Mouse (Mus musculus) 3T3-L1 (cell line): ENCODE data around the gene Krt5.
"Not testable (repeated sequence)": the region's sequence is repeated elsewhere in the genome, so short reads cannot be mapped to it uniquely, and the experiment has no call there.

Experiments
- DNase-seq: peaks from one replicate; pipeline ENCODE4 v3.0.0-alpha.2; 2015; ENCODE audit warnings: low read depth, low spot score

The Krt5 gene

DNA sequence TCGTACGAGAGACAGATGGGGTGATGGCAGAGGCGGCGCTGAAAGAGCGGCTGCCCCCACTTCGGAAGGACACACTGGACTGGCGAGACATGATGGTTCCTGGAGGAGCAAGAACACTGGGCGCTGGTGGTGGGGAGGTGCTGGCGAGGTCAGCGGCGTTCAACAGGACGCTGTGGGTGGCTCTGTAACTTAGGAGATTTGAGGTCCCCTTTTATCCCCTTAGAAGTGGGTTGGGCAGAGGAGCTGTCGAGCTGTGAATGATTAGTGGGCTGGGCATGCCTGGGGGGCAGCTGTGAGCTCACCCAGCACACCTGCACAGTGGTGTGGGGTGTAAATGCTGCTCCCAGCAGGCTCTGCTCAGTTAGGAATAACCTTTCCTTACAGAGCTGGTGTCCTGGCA lies at the start of gene Krt5:
Gene Krt5 (minus strand): TSS at position 179 of the 400 bp plus-strand sequence.
- DNase-seq: no peak

DNA sequence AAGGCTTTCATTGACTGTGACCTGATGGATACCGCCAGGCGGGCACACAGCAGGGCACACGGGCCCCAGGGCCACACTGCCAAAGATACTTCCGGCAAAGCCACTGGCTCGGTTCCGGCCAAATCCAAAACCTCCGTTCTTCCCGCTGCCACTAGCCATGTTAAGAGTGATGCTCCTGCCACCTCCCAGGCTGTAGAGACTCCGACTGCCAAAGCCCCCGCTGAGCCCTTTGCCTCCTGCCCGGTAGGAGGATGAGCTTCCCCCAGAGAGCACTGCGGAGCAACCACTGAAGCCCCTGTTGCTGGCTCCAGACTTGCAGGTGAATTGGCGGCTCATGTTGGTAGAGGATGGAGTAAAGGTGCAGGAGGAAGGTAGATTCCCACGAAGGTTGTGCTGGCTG lies 30.0 kb upstream of the Krt5 start, which contains the start of gene Krt71:
Gene Krt71 (minus strand): TSS at position 399 of the 400 bp plus-strand sequence.
- DNase-seq: no peak

DNA sequence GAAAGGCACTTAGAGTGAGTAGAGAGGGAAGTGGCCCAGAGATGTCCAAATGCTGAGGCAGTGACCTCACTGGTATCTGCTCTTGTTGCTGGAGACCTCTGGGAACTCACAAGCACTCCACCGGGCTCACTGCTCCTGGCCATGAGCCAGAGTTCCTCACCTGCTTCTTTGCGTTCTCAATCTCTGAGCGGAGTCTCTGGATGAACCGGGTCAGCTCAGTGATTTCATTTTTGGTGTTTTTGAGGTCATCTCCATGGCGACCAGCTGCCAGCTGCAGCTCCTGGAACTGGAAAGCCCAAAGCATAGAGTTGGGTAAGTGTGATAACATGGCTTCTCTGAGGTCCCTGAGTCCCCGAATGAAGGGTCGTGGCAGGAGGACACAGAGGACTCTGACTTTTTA lies 25.1 kb upstream of the Krt5 start:
- no peak for DNase-seq

DNA sequence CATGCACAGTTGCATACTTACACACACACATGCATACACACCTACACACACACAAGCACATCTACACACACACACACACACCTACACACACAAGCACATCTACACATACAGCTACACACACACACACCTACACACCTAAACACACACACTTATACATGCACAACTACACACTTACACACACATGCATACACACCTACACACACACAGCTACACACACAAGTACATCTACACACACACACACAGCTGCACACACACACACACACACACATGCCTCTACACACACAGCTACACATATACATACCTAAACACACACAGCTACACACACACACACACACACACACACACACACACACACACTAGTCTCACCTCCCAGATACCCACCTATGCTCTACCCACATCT lies 18.0 kb upstream of the Krt5 start:
- DNase-seq: no peak

DNA sequence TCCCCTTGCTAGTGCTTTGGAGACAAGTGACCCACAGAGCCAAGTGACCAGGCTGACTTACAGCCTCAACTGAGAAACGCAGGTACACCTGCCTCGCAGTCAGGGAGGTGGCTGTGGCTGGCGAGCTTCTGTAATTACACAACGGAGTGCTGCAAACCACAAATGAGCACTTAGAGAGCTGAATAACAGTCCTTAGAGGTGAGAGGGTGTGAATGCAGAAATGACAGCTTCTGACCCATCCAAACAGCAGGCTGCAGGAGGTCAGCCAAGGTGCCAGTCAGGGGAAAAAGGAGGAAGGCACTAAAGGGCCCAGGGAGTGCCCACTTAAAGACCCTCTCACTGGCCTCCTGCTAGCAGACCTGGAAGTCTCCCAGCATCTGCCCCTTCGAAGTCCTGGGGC lies 12.0 kb upstream of the Krt5 start:
- no peak for DNase-seq

DNA sequence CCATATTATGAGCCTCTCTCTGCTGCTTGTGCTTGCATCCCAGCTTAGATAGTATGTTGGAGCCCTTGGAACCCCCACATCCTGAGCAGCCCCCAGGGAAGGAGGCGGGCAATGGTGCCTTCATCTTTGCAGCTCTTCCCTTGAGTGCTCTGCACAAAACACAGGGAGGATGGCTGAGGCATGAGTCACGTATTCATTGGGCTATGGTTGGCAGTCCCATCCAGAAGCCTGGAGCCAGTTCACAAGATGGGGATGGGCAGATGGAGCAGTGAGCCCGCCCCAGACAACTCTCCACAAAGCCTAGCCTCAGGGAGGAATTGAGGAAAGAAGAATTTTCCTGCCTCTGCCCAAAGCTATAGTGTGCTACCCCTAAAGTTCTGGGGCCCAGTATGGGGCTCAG lies 3.1 kb upstream of the Krt5 start:
- peak; percentile 89 for DNase-seq

DNA sequence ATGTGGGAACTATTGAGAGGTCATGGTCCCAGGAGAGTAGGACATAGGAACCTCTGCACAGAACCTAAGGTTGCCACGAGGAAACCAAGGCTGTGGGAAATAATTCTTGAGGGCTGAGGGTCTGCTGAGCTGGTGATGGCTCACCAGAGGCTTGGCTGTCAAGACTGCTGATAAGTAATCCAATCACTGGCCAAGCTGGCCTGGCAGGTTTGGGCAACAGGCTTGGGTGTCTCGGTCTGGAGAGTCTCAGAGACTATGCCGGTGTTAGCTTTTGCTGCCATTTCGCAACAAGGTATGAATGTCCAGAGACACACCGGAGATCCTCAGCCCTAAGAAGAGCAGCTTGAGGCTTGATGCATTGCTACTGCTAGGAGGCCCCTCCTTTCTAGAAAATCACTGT lies 1.7 kb upstream of the Krt5 start:
- DNase-seq: no peak

DNA sequence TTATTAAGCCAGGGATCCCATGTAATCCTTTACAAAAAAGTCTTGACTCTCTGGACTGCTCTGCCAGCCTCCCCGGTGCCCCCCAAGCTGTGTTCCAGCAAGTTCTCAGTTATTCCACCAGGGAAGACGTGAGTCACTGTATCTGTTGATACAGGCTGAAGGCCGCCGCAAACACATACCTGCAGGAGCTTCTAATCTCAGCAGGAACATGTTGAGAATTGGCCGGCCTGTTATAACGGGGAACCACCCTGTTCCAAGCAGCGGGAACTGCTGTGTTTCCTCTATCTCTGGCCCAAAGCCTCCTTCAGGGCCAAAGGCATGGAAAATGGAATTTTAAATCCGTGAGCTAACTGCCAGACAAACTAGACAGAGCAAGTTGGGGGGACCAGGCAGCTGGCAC lies 1.0 kb upstream of the Krt5 start:
- DNase-seq: no peak

DNA sequence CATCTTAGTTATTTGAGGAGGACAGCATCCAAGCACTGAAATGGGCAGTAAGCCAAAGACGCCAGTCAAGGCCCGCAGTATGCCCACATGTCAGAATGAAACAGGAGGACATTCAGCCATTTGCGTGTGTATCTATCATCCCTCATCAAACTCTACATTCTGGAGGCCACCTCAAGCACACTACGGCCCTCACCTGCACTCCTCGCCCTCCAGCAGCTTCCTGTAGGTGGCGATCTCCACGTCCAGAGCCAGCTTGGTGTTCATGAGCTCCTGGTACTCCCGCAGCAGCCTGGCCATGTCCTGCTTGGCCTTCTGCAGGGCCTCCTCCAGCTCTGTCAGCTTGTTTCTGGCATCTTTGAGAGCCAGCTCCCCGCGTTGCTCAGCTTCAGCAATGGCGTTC lies 4.0 kb downstream of the Krt5 start:
- DNase-seq: no peak

DNA sequence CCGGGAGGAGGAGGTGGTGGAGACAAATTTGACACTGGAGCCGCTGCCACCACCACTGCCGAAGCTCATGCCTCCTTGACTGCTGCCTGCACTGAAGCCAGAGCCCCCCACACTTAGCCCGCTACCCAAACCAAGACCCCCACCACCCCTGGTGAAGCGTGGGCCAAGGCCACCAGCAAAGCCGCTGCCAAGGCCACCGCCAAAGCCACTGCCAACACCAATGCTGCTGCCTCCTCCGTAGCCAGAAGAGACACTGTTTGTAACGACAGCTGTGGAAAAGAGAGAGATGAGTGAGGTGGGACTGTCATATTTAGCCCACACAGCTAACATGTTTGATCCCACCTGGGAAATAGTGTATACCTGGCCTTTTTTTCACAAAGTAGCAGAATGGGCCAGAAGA lies 5.2 kb downstream of the Krt5 start:
- DNase-seq: no peak

DNA sequence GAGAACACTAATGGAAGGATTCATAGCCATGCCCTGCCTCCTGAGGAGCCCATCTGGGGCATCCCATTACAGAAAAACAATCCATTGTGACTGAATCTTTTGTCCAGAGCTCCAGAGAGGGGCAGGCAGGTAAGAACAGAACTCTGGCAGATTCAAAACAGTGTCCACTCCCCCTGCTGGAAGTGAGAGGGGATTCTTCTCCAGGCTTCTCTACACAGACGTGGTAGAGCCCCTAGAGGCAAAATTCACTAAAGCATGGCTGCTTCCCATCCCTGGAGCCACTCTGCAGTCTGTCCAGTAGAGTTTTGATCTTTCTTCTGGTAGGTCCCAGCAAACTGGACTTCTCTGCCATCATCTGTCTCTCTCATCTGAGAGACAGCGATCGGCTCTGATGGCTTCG lies 8.6 kb downstream of the Krt5 start:
- DNase-seq: peak; percentile 48

DNA sequence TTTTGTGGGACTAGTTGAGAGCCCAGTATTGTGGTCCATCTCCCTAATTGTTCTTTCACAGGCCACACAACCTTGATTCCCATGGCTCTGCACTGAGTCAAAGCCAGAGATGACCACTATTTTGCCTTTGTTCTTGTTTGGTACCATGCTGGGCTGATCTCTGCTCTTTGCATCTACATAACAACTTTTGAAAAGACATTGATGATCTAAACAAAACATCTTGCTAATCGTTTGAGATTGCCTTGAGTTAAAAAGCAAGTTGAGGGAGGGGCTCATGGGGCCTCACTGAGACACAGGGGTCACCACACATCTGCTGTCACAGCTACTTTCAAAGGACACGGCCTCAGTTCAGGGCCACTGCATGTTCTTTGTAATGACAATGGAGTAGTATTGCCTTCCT lies 10.3 kb downstream of the Krt5 start:
- no peak for DNase-seq

DNA sequence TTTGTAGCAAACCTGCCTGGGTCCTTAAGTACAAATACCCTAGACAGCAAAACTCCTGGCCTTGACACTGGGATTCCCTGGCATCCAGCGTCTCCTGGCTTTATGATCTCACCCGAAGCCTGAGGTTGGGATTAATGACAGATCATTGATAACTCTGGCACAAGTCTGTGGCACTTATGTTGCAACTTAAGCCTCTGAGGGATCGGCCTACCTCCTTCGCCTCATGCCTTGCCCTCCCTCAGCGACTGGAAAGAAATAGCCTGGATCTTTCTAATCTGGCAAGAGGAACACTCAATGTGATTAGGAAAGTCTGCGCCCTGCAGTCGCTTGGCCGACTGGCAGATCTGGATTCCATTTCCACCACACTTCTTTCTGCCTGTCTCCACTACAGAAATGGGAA lies 12.8 kb downstream of the Krt5 start:
- no peak for DNase-seq

DNA sequence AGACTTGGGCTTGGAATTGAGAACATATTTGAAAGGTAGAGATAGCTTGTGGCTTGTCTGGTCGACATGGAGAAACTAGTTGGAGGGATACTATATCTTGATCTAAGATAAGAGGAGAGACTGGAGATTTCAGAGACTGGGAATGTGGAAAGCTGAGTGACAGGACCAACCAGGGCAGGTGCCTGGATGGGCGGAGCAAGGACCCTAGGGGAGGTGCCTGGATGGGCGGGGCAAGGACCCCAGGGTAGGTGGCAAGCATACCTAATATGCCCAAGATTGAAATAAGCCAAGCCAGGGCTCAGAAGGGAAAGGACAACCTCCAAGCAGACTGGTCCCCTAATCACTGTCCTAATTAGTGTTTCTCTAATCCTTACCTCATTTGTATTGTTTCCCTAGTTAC lies 13.5 kb downstream of the Krt5 start:
- DNase-seq: no peak

DNA sequence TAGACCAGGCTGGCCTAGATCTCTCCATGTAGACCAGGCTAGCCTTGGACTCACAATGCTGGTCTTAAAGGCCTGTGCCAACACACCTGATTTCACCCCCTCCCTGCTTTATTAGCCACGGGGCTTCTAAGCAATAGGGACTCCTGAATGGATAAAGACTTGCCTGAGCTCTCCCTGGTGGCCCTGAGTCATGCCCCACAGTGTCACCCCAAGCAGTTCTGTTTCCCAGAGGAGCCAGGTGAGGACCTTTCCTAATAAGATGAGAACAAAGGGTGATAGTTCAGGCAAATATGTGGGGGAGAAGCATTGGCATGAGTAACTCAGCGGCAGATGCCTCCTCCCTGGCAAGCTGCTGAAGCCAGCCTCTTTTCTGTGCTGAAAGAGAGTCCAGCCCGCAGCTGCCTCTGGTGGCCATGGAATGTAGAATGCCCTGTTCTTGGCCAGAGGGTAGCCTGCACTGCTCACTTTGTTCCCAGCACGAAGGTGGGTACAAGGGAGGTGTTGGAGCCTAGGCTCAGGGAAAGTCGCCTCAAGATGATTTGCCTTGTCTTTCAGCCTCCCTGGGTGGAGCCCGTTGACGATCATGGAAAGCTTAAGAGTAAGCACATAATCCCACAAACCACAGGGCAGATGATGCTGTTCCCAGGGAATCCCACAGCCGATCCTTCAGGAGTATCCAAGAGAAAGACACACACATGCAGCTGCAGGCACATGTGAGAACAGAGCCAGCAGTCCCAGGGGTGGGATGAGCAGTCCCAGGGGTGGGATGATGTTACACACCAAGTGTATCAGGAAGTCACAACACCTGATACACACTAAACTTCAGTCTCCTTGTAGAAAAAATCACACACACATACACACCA lies 15.1 kb downstream of the Krt5 start:
- DNase-seq: no peak

DNA sequence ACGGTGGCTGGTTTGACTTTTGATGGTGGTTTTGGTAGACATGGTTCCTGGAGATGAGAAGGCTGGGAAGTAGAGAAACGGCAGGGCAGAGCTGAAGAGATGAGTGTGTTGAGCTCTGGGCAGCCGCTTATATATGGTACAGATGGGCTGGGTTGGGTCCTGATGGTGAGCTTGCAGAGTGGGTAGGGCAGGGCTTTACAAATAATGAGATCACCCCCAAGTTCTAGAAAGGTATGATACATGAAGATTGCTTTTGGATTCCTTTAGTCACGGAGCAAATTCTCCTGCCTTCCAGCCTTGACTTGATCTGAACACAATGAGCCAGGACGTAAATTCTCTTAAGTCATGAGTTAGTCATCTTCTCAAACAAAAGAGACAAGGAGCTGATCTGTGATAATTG lies 18.5 kb downstream of the Krt5 start, which contains the start of gene Krt6a:
Gene Krt6a (minus strand): TSS at position 101 of the 400 bp plus-strand sequence.
- DNase-seq: no peak

DNA sequence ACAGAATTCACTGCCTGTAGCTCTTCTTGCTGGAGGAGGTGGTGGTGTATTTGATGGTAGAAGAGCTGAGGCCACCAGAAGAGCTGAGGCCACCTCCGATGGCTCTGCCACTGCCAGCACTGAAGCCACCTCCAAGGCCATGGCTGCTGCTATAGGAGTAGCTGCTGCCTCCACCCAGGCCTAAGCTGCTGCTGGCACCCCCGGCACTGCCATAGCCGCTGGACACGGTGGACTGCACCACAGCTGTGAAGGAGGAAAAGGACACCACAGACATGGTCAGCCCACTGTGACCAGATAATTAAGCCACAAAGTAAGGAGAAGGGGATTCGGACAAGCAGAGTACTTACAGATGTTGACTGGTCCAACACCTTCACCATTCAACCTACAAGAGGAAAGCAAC lies 22.2 kb downstream of the Krt5 start:
- not testable (repeated sequence) for DNase-seq

DNA sequence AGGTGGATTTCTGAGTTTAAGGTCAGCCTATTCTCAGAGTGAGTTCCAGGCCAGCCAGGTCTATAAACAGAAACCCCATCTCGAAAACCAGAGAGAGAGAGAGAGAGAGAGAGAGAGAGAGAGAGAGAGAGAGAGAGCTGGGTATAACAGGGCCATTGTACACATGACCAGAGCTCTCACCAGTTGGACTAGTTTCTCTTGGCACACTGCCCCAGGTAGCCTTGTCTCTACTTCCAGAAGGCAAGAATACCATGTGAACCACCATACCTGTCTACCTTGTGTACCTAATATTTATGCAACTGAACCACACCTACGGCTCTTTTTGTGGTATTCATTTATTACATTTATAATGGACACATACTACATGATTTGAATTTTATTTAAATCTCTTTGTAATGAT lies 24.5 kb downstream of the Krt5 start:
- no peak for DNase-seq

DNA sequence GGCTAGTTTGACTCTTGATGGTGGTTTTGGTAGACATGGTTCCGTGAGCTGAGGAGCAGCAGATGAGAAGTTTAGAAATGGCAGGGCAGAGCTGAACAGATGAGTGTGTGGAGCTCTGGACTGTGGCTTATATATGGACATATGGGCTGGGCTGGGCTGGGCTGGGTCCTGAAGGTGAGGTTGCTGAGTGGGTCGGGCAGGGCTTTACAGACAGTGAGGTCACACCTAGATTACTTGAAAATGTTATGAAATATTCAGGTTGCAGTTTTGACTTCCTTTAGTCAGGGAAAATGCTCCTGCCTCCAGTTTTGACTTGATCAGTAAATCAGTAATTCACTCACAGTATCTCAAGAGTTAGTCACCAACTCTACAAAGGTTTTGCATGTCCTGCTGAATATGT lies 32.5 kb downstream of the Krt5 start, which contains the start of gene Krt6b:
Gene Krt6b (minus strand): TSS at position 101 of the 400 bp plus-strand sequence.
- DNase-seq: no peak

DNA sequence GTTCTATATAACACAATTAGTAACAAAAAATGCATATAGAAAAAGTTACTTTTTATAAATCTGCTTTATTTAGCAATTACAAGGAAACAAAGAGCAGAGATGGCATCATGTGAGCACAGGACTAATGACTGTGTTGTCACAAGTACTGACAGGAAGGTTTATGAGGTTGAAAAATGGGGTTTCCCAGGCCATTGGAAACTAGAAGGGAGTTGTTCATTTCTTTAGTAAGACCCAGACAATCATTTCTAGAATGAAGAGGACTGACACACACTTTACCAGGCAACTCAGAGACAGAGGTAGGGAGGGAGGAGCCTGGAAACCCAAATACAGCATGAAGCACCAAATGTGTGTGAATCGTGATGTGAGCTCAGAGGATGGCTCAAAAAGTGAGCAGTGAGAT lies 36.7 kb downstream of the Krt5 start:
- DNase-seq: no peak
